Mouse (Mus musculus) heart, postnatal 0 days (tissue): ENCODE measurements around the gene Pcna. TPM values are rescaled to one million over a fixed set of nuclear protein-coding genes. Genes with fewer than 3 reads are reported as not detected.
A peak's percentile ranks its signal among the peaks of the same experiment; 100 is the strongest.

Experiments used
- ATAC-seq: fragments of 200-750 bp; cut with Nextera tagmentation; 2 replicates; pipeline ENCODE4 v1.8.0; 2017; ENCODE audit warnings: low read depth, moderate number of reproducible peaks, moderate library complexity; ENCODE audit not compliant: insufficient read depth
- DNase-seq: peaks from one replicate; pipeline ENCODE4 v3.0.0-alpha.2; 2016; ENCODE audit warnings: low spot score
- H3K27ac ChIP-seq: fragments of 300-500 bp; sonication (generic); 2 replicates; pipeline ENCODE4 v1.5.1; 2014; ENCODE audit warnings: low read depth, mild to moderate bottlenecking
- H3K27me3 ChIP-seq: fragments of 300-500 bp; sonication (generic); 2 replicates; pipeline ENCODE4 v1.6.1; 2014; ENCODE audit warnings: low read length, mixed read lengths; ENCODE audit not compliant: control insufficient read depth, insufficient read depth
- H3K36me3 ChIP-seq: fragments of 300-500 bp; sonication (generic); replicated peaks from 2 replicates; pipeline ENCODE4 v1.6.1; 2014; ENCODE audit warnings: low read length, mixed read lengths; ENCODE audit not compliant: control insufficient read depth, insufficient read depth
- H3K4me1 ChIP-seq: fragments of 300-500 bp; sonication (generic); 2 replicates; pipeline ENCODE4 v1.6.1; 2014; ENCODE audit warnings: antibody characterized with exemption; ENCODE audit not compliant: control insufficient read depth, insufficient read depth
- H3K4me2 ChIP-seq: fragments of 300-500 bp; sonication (generic); 2 replicates; pipeline ENCODE4 v1.6.1; 2014; ENCODE audit warnings: low read depth, mild to moderate bottlenecking, low read length, moderate library complexity
- H3K4me3 ChIP-seq: fragments of 300-500 bp; sonication (generic); 2 replicates; pipeline ENCODE4 v1.5.1; 2014; ENCODE audit warnings: low read depth, low read length
- H3K9ac ChIP-seq: fragments of 300-500 bp; sonication (generic); replicated peaks from 2 replicates; pipeline ENCODE4 v1.6.1; 2014; ENCODE audit warnings: low read depth, low read length, mixed read lengths
- H3K9me3 ChIP-seq: fragments of 300-500 bp; sonication (generic); replicated peaks from 2 replicates; pipeline ENCODE4 v1.6.1; 2016; ENCODE audit warnings: low read length; ENCODE audit not compliant: control insufficient read depth
- CTCF ChIP-seq: IDR thresholded peaks from 2 replicates; pipeline ENCODE4 v1.5.1; 2016; ENCODE audit warnings: antibody characterized with exemption, control low read depth, low read depth
- EP300 ChIP-seq: IDR thresholded peaks from 2 replicates; pipeline ENCODE4 v1.6.1; 2016; ENCODE audit warnings: antibody characterized with exemption, low read depth
- WGBS: fragments of 180-500 bp; shearing (Covaris S2); extraction: QIAGEN DNeasy Blood & Tissue Kit; methylation state at CpG from one replicate; pipeline ENCODE4 v1.1.7; 2014; 5-methylcytosine and 5-hydroxymethylcytosine counted together
- polyA plus RNA-seq: library from polyadenylated mRNA; unstranded; fragments of >200 nt; fragmentation: Nextera tagmentation; extraction: Ambion mirVana; gene quantifications from 2 replicates; pipeline ENCODE4 v1.2.1, GENCODE M21; 2015
- total RNA-seq: library from RNA; depleted of rRNA; stranded (reverse); fragments of >200 nt; gene quantifications from 2 replicates; pipeline ENCODE4 v1.2.3, GENCODE M21; 2014; ENCODE audit warnings: low replicate concordance; rRNA removed

Pcna gene
- total and polyA plus RNA-seq, 2 experiments from 2014 or later = 74.8 to 142 TPM

- 76% methylated on average over 8 of the region's 8 CpGs for WGBS
- no peaks in the 10 kb centered on the region for H3K27me3 ChIP-seq
- no peak overlapping the region for H3K27ac ChIP-seq
- no peaks in the 10 kb centered on the region for H3K9me3 ChIP-seq
- no peaks in the 10 kb centered on the region for H3K36me3 ChIP-seq
- H3K9ac ChIP-seq = no peak overlapping the region
- TF ChIP-seq EP300 (no peak), CTCF (no peak)
- no peak for ATAC-seq
- DNase-seq = no peak
- no peaks in the 10 kb centered on the region for H3K4me1 ChIP-seq
- no peak overlapping the region for H3K4me2 ChIP-seq
- H3K4me3 ChIP-seq = no peak overlapping the region
Measured at GRCm38 (mm10) chr2:132208246-132208881, 44.8 kb downstream of the Pcna start.

- 54% methylated on average over 16 of the region's 16 CpGs for WGBS
- H3K9ac ChIP-seq = no peak overlapping the region
- DNase-seq (peak; percentile 33), ATAC-seq (peak; percentile 75; the same call in 1 of the 2 replicates)
- no peaks in the 10 kb centered on the region for H3K4me1 ChIP-seq
- H3K27me3 ChIP-seq = no peaks in the 10 kb centered on the region
- H3K36me3 ChIP-seq = no peaks in the 10 kb centered on the region
- H3K4me3 ChIP-seq = no peak overlapping the region
- no peak overlapping the region for H3K4me2 ChIP-seq
- no peak overlapping the region for H3K27ac ChIP-seq
- no peaks in the 10 kb centered on the region for H3K9me3 ChIP-seq
- TF ChIP-seq CTCF (no peak), EP300 (no peak)
Measured at GRCm38 (mm10) chr2:132206316-132206881, 46.7 kb downstream of the Pcna start.

GRCm38 (mm10) chr2:132205549-132205948 lies 47.6 kb downstream of the Pcna start:
- WGBS = 74% methylated on average over 4 of the region's 4 CpGs
- no peak for ATAC-seq
- DNase-seq = no peak
- Histone ChIP-seq H3K4me1 (no peaks in the 10 kb centered on the region), H3K9ac (no peak overlapping the region), H3K4me2 (no peak overlapping the region), H3K36me3 (no peaks in the 10 kb centered on the region), H3K9me3 (no peaks in the 10 kb centered on the region), H3K4me3 (no peak overlapping the region), H3K27ac (no peak overlapping the region), H3K27me3 (no peaks in the 10 kb centered on the region)
- TF ChIP-seq EP300 (no peak), CTCF (no peak)

- TF ChIP-seq CTCF (no peak), EP300 (no peak)
- H3K4me2 ChIP-seq = no peak overlapping the region
- ATAC-seq = no peak
- no peaks in the 10 kb centered on the region for H3K36me3 ChIP-seq
- H3K9me3 ChIP-seq = no peaks in the 10 kb centered on the region
- WGBS = 68% methylated on average over 3 of the region's 3 CpGs
- H3K4me1 ChIP-seq = no peaks in the 10 kb centered on the region
- no peak overlapping the region for H3K27ac ChIP-seq
- H3K27me3 ChIP-seq = no peaks in the 10 kb centered on the region
- H3K4me3 ChIP-seq = no peak overlapping the region
- H3K9ac ChIP-seq = no peak overlapping the region
- no peak for DNase-seq
Measured at GRCm38 (mm10) chr2:132203773-132204172, 49.3 kb downstream of the Pcna start.

GRCm38 (mm10) chr2:132203186-132203585 lies 49.9 kb downstream of the Pcna start:
- H3K4me2 ChIP-seq = no peak overlapping the region
- no peak overlapping the region for H3K4me3 ChIP-seq
- TF ChIP-seq CTCF = no peak
- no peak for TF ChIP-seq EP300
- ATAC-seq (no peak), DNase-seq (no peak)
- H3K9ac ChIP-seq = no peak overlapping the region
- H3K27me3 ChIP-seq = no peaks in the 10 kb centered on the region
- H3K27ac ChIP-seq = no peak overlapping the region
- WGBS = 68% methylated on average over 3 of the region's 3 CpGs
- no peaks in the 10 kb centered on the region for H3K9me3 ChIP-seq
- H3K4me1 ChIP-seq = no peaks in the 10 kb centered on the region
- H3K36me3 ChIP-seq = no peaks in the 10 kb centered on the region

Other genes starting within 250 kb of the Pcna start
- 3.7 and 5.2 TPM in 2 replicates for gene Rassf2, start 223.1 kb downstream of the Pcna start, total RNA-seq
- 2.6 and 2.7 TPM in 2 replicates for gene Rassf2, start 223.1 kb downstream of the Pcna start, polyA plus RNA-seq
- gene Slc23a2, start 108.2 kb downstream of the Pcna start, total RNA-seq = 13.9 and 19.2 TPM in 2 replicates
- 7.8 and 8.6 TPM in 2 replicates for gene Slc23a2, start 108.2 kb downstream of the Pcna start, polyA plus RNA-seq
- gene Tmem230, start 5.5 kb downstream of the Pcna start, total RNA-seq = 32.5 and 46.1 TPM in 2 replicates
- gene Tmem230, start 5.5 kb downstream of the Pcna start, polyA plus RNA-seq = 37.1 and 41.8 TPM in 2 replicates
- gene Cds2, start 9.8 kb upstream of the Pcna start, total RNA-seq = 61.5 and 74.0 TPM in 2 replicates
- 22.6 and 26.7 TPM in 2 replicates for gene Cds2, start 9.8 kb upstream of the Pcna start, polyA plus RNA-seq
- gene Prokr2, start 132.1 kb upstream of the Pcna start, total RNA-seq = 0.76 and 5.5 TPM in 2 replicates
- gene Prokr2, start 132.1 kb upstream of the Pcna start, polyA plus RNA-seq = 0.22 and 0.30 TPM in 2 replicates